Mouse (Mus musculus): ENCODE data around the gene Rusc1.

- no peak for TF ChIP-seq POLR2A (IDR thresholded peaks at IDR 0.05; ENCODE audit: borderline replicate concordance, control insufficient read depth, low read depth, low read length)
- TF ChIP-seq CTCF (IDR thresholded peaks at IDR 0.05; ENCODE audit: control insufficient read depth, insufficient read depth, low read length): no peak
Observed at GRCm38 (mm10) chr3:89093175-89093574, at the start of gene Rusc1.

Measured in bone marrow, adult 2 months (tissue).